Mouse (Mus musculus) liver, embryonic 14.5 days (tissue): ENCODE data around the gene Oas2.

Experiments
- CTCF ChIP-seq: IDR thresholded peaks from 2 replicates; pipeline ENCODE4 v1.5.1; 2016; ENCODE audit warnings: antibody characterized with exemption, low read depth, control low read depth
- EP300 ChIP-seq: IDR thresholded peaks from 2 replicates; pipeline ENCODE4 v1.6.1; 2016; ENCODE audit warnings: antibody characterized with exemption, low read depth

- no peak for TF ChIP-seq EP300
- TF ChIP-seq CTCF: no peak
Measured at GRCm38 (mm10) chr5:120682982-120683771, 66.5 kb downstream of the Oas2 start.
